Mouse (Mus musculus) layer of hippocampus, postnatal 25 days (tissue): ENCODE data around the gene Jakmip3. TPM values are rescaled to one million over a fixed set of nuclear protein-coding genes. Genes with fewer than 3 reads are reported as not detected.

Experiments used
- DNase-seq, 2 experiments: peaks; one replicate each; pipeline ENCODE4 v3.0.0; 2022; ENCODE audit warnings: mixed read lengths in 2 of 2, low spot score in 1 of 2; ENCODE audit errors: extremely low spot score in 1 of 2
- total RNA-seq, 2 experiments: library from RNA; stranded (reverse); gene quantifications; 2 replicates each; pipeline ENCODE4 v1.2.3; 2021

The Jakmip3 gene
- total RNA-seq, 2 experiments from 2014 or later = 46.4 to 57.3 TPM

DNA sequence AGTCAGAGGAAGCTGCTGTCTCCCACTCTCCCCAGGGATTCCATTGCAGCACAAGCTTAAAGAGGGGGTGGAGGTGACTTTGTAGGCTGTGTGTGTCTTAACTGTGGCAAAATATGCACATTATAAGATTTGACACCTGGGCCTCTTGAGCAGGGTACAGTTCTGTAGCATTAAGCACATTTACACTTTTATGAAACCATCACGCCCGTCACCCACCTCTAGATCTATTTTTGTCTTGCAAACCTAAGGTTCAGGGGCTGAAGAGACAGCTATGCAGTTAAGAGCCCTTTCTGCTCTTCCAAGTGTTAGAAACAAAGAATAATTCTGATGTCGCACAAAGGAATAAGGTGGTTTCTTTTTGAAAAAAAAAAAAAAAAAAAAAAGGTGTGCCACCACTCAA is 5.1 kb downstream of the Jakmip3 start:
- DNase-seq = no peak

DNA sequence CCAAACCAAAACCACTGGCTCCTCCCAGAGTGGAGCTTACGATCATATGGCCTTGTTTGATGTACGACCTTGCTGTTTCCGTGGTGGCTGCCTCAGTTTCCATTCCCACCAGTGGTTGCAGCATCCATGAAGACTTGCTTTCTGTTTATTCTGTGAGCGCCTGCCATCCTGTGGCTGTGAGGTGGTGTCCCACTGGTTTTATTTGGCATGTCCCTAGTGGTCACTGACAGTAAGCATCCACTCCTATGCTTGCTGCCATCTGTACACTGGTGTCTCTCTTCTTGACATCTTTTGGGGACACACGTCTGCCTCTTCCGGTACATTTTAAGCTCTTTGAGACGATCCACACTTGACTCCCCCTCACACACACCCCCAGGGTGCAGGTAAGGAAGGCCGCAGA is 7.2 kb downstream of the Jakmip3 start:
- no peak for DNase-seq

DNA sequence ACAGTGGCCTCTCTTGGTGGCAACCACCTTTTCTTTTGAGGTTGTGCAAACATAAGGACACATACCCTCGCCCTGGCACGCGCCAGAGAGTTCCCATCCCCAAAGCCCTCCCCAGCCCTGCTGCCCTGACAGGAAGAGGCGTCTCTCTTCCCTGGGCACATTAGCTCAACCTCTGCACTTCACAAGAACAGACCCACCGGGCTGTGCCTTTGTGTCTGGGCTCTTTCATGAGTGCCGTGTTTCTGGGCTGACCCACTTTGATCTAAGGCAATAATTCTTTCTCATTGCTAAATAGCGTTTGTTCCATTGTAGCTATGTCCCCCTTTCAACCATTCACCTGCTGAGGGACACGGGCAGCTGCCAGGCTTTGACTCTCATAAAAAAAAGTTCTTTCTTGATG is 7.8 kb downstream of the Jakmip3 start:
- DNase-seq = no peak

GRCm38 (mm10) chr7:138955787-138956186 is 15.3 kb downstream of the Jakmip3 start:
- DNase-seq = no peak

DNA sequence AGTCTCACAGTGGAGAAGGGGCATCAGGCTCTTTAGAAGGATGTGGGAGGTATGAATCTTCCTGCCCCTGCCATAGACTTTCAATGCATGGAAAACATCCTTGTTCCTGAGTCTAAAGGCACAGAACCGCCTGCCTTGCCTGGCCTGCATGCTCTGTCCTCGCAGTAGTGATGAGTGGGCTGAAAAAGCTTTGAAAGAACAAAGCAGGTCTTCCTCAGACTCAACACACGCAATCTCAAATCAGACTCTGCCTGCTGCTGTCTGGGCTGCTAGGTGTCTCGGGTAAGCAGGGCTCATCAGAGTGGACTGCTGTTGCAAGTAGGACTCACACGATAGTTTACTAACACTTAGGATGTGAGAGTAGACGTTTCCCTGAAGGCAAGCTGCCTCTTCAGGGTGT is 16.6 kb downstream of the Jakmip3 start:
- no peak for DNase-seq

DNA sequence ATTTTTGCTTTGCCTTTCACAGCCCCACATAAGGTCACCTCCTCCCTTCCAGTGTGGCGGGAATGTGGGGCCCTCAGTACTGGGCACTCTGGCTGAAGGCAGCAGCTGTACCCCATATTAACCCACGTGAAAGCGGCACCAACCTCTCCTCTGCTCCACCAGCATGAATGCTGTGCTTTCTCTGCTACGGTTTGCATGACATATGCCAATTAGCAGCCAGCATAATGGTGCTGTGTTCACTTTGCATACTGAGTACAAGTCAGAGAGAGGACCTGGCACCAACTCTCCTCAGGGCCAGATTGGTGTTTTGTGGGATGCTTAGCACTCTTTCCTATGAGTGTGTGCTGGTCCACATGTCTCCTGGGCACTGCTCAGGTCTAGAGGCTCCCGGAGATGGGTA is 19.2 kb downstream of the Jakmip3 start:
- no peak for DNase-seq

GRCm38 (mm10) chr7:138963756-138964155 is 23.2 kb downstream of the Jakmip3 start:
- DNase-seq = no peak

DNA sequence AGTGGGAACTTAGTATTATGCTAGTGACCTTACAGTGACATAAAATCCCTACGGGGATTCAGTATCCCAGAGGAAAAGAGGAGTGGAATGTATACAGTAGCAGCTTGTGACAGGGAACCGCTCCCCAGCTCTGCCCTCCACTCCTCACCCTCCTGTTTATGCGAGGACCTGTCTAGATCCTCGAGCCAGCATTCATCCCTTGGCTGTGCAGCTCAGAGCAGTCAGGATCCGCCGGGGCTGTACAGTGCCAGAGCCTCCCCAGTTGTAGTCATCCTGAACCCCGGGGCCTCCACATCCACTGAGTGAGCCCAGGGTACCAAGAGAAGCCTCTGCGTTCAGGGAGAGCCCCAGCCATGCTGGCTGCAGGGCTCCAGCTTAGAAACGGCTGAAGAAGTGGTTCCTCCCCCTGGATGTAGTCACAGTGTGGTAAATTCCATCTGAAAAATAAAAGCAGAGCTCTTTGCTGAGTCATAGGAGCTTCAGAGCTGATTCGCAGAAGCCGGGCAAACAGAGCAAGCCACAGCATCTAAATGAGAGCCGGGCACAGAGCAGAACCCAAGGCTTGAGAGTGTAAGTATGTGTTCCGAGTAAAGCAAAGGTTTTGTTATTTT is 27.6 kb downstream of the Jakmip3 start:
- peak in 1 of 2 experiments; percentile 28 for DNase-seq

- no peak for DNase-seq
Measured at GRCm38 (mm10) chr7:138977510-138977909, 37.0 kb downstream of the Jakmip3 start.

DNA sequence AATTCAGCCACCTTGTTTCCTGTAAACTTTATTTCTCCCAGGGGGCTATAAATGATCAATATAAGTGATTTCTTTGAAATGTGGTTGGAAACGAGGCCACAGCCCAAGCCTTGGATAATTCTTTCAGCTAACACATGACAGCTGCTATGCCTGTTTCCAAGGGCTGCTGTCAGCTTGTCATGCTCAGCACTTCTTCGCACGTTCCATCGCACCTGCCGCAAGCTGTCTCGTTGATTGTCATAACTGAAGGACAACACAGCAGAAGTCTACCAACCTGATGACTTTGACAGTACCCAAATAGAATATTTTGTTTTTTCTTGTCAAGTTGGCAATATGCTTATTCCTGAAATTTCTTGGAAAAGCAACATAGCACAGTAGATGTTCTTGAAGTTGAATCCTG is 44.0 kb downstream of the Jakmip3 start:
- no peak for DNase-seq

DNA sequence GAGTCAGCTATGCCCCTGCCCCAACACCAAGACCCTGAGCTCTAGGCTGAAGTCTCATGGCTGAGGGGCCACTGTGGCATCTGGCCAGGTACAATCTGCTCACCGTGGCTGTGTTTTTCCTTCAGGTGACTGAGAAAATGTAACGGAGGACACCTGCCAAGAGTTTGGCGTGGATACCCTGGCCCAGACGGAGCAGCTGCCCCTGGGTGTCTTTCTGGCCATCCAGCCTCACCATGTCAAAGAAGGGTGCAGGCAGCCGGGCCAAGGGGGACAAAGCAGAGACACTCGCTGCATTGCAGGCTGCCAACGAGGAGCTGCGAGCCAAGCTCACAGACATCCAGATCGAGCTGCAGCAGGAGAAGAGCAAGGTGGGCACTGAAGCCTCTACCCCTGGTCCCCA is 48.6 kb downstream of the Jakmip3 start:
- no peak for DNase-seq

- DNase-seq = no peak
Measured at GRCm38 (mm10) chr7:139002692-139003091, 62.2 kb downstream of the Jakmip3 start.

- DNase-seq = no peak
Measured at GRCm38 (mm10) chr7:139003250-139003649, 62.7 kb downstream of the Jakmip3 start.

GRCm38 (mm10) chr7:139009786-139010502 is 69.4 kb downstream of the Jakmip3 start:
- no peak for DNase-seq

DNA sequence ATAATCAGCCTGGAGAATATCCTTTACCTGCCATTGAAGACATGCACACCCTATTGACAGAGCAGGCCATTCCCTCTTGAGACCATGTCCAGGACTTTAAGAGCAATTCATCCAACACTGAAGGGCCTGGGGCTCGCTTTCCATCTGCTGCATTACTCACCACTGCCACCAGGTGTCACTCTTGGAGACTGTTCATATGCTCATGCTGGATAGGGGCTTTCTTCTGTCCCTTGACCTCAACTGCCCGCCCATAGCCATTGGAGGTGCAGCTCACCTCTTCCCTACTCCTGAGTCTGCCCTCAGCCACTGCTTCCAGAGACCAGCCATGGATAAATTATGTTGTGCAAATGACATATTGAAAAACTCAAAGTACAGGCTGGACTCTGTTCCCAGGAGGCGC is 70.5 kb downstream of the Jakmip3 start:
- DNase-seq = peak; percentile 54 to 77

GRCm38 (mm10) chr7:139011586-139011985 is 71.1 kb downstream of the Jakmip3 start:
- no peak for DNase-seq

GRCm38 (mm10) chr7:139012767-139013369 is 72.3 kb downstream of the Jakmip3 start:
- DNase-seq = no peak

DNA sequence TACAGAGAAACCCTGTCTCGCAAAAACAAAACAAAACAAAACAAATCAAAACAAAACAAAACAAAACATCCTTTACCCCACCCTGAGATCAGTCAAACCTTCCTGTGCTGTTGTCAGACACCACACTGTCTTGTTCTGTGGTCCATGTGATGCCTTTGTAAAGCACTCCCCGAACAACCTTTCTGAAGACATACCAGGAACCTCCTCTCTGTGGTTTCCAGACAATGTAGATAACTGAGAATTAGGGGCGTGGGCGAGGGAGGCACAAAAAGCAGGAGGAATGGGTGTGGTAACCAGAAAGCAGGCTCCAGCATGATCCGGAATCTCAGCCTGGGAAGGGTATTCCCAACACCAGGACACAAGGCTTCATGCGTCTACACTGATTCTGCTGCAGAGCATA is 74.6 kb downstream of the Jakmip3 start:
- no peak for DNase-seq

- no peak for DNase-seq
Measured at GRCm38 (mm10) chr7:139016288-139016687, 75.8 kb downstream of the Jakmip3 start.

DNA sequence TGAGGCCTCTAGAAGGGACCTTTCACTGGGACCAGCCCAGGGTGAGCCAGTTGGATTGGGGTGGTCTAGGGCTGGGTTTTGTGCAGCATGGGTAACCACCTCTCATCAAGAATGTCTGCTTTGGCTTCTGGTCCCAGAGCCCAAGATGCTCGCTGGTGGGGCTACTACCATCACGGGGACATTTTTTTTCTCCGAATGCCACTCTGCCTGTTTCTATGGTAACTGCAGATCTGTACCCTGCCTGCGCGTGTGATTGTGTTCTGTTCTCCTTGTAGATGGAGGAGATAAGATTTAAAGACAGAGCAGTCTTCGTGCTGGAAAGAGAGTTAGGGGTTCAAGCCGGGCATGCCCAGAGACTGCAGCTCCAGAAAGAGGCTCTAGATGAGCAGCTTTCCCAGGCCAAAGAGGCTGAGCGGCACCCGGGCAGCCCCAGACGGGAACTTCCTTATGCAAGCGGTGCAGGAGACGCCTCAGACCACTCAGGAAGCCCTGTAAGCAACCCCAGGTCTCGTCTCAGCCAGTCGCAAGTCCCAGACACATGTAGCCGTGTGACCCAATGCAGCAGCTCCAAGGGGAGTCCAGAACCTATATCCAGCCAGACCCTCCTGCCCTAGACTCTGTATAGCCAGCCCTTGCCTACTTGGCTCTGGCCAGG is 76.8 kb downstream of the Jakmip3 start:
- DNase-seq = no peak

DNA sequence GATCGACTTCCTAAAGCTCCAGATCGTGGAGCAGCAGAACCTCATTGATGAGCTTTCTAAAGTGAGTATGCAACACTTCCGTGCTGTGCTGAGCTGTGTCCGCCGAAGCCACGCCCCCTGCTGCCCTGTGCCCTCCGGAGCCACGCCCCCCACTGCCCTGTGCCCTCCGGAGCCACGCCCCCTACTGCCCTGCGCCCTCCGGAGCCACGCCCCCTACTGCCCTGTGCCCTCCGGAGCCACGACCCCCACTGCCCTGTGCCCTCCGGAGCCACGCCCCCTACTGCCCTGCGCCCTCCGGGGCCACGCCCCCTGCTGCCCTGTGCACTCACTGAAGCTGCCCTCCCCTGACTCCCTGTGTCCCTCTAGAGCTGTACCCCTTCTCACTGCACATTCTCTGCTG is 80.4 kb downstream of the Jakmip3 start:
- no peak for DNase-seq
